Mouse (Mus musculus): ENCODE measurements around the gene Tor4a.

The Tor4a gene

DNA sequence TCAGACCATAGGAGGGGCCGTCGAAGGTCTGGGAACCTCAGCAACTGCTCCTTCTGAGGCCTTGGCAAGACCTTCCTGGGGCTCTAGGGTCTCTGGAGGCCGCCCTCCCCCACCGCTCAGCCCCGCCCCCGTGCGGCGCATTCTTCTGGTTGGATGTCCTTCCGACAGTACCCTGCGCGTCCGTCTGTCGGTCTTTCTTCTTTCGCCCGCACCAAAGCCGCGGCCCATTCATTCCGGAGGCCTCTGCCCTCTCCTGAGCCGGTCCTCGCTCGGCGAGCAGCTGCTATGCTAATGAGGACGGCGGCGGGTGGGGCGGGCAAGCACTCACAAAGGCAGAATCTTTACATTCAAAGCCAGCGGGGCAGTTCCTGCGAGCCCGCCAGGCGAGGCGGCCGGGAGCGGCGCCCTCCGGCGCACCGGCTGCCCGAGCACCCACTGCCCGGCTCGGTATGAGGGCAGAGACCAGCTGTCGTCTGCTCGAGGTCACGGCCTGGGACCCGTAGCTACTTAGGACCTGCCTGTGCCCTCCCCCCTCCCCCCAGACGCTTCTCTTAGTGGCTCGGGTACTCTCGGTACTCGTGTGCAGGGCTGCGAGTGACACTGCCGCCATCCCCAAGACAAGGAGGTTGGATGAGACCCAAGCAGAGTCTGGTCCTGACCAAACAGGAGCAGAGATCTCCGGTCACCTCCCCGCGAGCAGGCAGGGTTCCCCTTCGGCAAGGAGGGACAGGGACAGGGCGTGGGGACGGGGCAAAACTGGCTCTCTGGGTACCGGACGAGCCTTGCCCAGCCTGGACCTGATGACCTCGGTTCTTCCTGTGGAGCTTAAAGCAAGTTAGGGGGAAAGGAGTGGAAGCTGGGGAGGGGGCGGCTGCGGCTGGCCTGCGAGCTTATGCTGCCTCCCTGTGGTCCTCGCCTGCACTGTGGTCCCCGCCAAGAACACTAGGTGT is 10.8 kb downstream of the Tor4a start:
- DNase-seq: no peak

DNA sequence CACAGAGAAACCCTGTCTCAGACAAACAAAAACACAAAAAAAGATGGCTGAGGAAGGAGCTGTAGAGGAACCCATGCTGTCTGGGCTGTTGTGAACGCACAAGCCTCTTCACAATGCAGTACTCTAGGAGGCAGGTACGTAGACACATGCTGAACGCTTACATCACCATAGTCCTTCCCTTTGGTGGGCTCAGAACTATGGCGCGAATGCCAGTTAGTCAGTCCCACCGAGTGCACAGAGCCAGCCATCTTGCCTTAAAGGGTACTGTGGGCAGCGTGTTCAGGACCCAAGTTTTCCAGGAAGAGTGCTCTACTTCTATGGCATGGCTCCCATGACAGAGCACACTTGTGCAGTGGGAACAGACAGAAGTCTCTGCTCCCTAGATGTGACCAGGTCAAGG is 12.2 kb downstream of the Tor4a start:
- DNase-seq: no peak

DNA sequence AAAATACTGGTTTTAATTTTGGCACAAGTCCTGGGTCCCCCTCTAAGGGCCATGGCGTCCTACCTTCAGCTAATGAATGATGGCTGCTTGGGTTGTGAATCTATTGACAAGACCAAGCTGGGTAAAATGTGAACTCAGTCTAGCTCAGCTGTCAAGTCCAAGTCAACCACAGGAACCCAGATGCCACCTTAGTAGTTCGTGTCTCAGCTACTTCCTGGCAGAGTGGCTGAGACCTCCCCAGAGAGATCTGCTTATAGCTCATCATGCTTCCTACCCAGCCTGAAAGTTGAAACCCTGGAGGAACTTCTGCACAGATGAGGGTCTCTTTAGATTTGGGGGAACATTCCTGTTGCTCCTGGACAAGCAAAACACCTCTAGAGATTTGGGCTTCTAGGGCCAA is 13.3 kb downstream of the Tor4a start:
- DNase-seq: no peak

DNA sequence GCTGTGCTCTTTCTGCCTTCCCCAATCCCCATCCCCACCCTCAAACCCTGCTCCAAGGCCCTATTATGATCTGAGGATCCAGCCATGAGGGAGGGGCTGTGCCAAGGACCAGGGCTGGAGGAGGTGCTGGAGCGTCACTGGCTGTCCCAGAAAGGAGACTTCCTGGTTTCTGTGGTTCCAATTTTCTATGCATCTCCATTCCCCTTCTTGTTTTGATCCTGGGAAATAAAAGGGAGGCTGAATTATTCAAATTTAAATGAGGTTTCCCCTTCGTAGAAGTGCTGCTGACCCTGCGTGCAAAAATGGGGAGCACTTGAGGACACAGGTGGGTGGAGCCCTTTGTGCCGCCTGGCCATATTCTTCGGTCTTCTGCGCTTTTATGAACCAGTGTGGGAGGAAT is 14.0 kb downstream of the Tor4a start:
- no peak for DNase-seq

DNA sequence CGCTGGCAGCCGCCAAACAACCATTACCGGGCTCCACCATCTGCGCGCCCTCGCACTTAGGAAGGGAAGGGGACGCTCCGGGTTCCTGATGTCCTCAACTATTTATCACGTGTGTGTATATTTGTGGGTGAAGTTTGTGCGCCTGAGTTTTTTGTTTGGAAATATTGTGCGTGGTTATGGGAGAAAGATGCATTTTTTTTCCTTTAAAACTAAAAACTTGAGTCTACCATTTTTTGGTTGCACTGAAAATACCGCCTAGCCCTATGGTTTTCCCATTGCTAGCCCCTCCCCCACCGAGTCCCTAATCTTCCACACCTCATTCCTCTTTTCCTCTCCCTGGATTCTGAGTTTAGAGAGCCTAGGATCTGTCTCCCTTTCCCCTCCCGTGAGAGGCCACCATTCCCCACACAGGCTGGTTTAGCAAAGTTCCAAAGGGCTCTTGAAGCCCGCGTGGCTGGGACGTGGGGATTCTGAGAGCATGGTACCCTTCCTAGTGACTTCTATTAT is 14.7 kb downstream of the Tor4a start:
- no peak for DNase-seq

DNA sequence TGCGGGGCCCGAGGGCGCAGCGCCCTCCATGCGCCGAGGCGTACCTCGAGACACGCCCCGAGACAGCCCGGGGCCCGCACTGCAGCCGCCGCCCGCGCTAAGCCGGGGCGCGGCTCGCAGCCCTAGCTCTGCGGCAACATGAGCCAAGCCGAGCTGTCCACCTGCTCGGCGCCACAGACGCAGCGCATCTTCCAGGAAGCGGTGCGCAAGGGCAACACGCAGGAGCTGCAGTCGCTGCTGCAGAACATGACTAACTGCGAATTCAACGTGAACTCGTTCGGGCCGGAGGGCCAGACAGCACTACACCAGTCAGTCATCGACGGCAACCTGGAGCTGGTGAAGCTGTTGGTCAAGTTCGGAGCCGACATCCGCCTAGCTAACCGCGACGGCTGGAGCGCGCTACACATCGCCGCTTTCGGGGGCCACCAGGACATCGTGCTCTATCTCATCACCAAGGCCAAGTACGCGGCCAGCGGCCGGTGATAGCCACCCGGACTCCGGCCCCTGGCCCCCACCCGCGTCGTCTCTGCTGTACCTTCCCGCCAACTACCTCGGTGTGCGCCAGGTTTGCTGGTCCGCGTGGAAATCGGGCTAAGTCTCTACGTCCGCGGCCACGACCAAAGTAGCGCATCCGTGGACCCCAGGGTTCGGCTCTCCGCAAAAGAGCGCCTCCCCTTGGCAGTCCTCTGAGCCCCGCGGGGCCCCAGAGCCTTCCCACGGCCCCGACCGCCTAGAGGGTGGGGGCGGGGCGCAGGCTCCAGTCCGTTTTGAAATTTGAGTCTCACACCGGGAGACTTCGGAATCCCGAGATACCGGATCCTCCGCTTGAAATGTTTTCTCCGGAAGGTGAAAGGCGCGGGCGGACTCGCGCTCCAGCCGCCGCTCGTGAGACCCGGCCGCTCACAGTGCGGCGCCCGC is 15.5 kb downstream of the Tor4a start:
- no peak for DNase-seq

DNA sequence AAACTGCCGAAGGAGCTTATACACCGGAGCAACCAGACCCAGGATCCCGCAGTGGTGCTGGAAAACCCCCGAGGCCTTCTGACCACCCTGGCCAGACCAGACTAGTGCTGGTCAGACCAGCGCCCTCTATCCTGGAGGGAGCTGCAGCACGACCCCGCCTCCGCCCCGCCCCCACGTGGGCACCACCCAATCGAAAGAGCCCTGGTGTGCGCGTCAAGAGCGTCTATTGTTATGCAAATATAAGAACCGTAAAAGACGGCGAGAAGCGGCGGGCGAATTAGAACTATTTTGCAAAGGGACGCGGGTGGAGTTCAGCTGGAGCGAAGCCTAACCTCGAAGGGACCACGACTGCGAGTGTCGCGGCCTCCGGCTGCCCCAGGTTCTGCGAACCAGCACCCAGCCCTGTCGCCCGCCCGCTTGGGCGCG is 16.2 kb downstream of the Tor4a start, which contains the start of gene Nrarp:
Nrarp (plus strand) TSS at position 281 of the 426 bp plus-strand sequence.
- peak; percentile 90 for DNase-seq

DNA sequence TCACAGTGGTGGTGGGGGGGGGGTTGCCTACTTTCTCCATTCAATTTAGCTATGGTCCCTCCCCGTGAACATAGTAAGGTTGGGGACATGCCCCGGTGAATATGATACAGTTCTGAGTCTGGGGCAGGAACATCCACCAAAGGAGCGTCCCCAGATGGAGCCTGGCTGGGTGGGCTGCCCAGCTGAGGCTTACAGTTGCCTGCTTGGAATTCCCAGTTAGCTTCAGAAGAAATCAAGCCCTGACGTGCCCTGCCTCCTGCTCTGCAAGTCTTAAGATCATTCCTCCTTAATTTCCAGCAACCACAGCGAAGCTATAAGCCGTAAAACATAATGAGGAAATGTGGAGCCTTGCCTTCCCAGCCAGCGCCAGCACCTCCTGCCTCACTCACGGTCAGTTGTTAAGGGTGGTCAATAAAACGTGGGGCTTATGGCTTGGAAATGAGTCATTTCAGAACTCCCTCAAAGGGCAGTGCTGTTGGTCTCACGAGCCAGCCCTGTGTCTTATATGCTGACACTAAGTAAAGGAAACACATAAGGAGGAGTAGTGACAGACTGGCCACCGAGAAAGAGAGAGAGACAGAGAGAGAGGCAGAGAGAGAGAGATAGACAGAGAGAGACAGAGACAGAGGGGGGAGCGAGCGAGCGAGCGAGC is 17.0 kb downstream of the Tor4a start:
- no peak for DNase-seq

DNA sequence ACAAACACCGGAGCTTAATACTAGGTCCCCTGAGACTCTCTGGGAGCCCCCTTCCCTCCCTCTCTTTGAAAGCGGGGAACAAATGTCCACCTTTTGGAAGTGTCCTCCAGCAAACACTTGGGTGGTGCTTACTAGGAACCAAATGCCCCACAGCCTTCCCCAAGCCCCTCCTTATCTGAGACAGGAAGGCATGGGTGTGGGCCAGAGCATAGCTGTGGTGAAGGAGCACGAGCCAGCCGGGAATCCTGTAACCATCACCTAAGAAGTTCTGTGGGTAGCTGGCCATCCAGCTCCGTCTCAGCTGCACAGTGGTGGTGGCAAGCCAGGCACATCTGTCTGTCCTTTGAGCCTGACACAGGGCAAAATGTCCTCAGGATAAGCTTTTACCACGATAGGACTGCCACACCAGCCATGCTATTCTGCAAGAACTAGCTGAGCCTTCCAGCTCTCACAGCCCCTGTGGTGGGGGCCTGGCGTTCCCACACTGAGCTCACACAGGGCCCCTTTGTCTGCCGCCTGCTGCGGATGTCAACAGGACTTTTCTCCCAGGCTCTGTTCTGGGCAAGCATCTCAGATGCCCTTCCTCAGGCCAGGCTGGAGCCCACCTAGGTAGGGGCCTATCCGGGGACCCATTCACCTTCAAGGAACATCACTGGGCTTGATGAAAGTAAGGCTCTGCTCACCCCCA is 18.3 kb downstream of the Tor4a start:
- no peak for DNase-seq

DNA sequence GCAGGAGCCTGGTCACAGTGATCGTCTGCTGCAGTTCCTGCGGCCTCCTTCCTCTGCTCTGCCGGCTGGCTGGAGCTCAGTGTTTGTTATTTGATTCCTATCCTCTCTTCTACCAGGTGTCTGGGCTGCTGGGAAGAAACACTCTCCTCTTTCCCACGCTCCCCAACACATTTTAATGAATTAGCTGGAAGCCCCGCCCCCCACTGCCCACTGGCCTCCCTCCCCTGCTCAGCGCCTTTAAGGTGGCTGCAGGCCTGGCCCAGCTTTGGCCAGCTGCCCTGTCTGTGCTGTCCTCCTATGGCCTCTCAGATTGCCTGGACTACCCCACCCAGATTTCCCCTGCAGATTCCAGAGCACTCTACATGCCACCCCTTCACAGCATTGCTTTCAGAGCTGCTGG is 19.0 kb downstream of the Tor4a start:
- DNase-seq: no peak

DNA sequence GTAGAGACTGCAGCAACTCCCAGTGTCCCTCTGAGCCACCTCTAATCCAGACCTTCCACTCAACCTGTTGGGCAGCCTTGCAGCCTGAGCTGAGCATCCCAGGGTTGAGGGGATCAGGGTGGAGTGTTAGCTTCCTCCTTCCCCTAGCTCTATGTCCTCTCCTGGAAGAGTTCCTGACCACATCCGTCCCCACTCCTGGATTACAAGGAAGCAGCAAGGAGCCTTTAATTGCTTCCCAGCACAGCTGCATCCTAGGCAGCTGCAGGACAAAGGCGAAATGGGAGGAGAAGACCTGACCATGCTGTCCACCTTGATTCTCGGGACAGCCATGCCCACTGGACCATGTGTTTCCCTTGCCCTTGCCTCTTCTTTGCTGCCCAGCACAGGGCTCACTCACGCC is 19.6 kb downstream of the Tor4a start:
- no peak for DNase-seq

DNA sequence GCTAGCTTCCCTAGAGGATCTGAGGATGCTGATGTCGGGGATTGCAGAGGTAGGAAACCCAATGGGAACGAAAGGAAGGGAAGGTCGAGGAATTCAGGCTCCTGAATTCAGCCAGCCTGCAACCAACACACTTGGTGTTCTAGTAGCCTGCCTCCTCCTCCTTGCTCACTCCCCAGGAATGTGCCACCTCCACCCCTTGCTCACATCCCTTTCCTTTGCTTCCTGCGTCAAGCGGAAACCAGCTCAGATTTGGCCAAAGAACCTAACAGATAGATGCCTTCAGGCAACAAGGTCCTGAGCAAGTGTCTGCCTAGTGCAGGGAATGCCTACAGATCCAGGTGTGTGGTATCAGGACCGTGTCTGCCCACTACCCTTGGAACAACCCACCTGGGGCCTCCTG is 20.1 kb downstream of the Tor4a start:
- DNase-seq: no peak

DNA sequence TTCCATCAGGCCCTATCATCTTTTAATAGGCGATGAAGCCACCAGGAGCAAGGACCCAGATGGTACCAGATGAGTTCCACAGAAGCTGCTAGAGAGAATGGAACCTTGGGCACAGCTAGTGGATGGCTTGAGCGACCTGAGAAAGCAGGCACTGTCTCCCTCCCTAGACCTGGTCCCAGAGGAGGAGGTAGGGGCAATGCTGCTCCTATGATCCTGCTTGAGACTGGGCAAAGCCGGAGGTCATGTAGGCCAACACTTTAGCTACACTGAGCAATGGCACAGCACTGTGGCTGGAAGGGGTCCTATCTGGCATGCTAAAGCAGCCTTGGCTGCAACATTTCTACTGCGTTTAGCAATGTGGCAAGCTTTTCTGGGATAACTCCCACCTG is 21.0 kb downstream of the Tor4a start:
- no peak for DNase-seq

DNA sequence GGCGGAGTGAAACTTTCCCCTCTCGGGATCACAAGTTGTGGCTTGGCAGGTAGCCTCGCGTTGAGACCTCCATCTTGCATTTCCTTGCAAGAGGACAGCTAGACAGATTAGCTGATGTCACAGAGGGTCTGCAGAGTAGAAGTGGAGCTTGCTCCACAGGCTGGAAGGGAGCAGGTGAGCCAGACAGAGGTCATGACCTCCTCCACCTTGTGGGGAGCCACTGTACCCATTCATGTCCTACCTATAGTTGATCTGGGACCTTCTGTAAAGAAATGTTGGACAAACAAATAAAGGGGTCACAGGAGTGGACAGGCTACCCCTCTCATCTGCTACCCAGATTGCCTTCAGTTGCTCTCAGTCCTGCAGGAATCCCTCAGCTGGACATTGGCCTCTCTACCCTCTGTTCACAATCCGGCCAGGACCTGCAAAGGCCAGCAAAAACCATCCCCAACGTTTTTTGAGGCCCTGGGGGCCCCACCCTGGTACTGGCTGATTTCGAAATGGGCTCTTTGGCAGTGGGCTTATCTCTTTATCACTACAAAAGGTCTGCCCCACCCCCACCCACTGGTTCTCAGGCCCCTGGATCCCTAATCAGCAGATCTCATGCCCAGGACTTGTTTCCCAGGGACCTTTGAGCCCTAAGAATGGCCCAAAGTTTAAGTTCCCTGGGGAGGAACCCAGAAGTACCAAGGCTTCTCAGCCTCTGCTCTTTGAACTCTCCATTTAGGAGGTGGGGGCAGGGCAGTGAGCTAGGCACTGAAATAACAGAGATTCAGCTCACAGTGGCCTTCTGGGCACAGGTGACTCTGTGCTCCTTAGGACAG is 21.6 kb downstream of the Tor4a start:
- no peak for DNase-seq

DNA sequence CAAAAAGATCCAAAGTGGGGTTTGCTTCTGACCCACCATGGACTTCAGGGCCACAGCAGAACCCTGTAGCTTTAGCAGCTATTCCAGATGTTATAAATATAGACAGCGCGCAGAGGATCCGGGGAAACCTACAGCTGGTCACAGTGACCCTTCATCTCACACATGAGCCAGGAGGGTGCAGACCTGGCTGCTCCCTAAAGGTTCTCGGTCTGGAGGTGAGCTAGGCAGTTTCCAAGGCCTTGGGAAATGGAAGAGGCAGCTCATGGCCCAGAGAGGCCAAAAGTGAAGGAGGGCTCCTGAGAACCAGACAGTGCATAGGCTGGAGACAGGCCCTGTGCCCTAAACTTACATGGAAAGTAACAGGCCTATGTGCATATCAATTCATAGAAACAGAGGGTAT is 22.9 kb downstream of the Tor4a start:
- no peak for DNase-seq

DNA sequence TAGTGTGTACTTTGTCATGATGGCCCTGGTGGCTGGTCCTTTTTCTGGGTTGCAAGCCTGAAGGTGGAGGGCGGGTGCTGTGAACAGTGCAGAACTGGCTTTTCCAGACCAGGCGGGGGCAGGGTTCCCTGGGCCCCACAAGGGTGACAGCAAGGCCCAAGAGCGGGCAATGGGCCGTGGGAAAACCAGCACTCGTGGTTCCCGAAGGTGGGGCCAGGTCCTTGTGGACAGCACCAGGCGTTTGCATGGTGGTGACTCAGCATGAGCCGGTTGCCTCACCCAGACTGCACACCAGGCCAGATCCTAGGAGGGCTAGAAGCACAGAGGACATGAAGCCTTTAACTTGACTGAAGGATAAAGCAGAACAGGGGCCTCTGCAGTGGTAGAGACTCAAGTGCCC is 24.1 kb downstream of the Tor4a start:
- DNase-seq: no peak

DNA sequence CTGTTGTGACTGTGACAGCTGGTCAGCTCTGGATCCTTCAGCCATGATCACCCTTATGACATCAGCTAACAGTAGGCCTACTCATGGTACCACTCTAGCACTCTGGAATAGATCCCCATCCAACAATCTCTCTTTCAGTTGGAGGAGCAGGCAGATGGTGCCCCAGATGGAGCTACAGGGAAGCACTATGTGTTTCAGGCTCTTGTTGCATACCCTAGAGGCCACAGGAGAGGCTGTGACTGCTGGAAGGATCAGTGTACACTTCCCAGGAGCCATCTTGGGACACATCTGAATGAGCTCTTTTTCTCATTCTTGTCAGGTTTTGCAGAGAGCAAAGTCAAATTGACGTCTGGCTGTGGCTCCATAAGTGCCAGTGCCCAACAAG is 24.9 kb downstream of the Tor4a start:
- no peak for DNase-seq

DNA sequence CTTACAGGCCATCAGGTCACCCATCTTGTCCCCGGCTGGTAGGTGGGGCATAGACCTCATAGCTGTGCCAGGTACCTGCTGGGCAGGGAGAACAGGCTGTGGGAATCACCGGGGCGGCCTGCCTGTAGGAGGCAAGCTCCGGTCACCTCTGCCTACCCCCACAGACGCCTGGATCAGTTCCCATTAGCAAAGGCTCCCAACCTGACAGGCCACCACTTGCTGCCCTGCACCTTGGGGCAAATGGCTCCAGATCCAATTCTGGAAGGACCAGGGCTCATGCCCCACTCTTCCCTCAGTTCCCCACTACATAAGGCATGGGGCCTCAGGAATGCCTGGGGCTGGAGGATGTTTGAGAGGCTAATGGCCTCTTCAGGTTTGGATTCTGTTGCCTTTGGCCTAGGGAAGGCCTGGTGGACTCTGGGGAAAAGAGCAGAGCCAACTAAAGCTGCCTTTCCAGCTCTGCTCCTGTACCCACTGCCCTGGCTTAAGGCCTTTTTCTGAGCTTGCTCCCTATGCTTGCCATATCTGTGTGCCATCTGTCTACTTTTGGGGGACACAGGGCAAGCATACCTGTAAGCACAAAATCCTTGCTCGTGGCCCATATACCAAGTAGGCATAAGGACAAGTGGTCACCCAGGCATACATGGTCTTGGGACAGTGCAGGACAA is 25.5 kb downstream of the Tor4a start:
- no peak for DNase-seq

DNA sequence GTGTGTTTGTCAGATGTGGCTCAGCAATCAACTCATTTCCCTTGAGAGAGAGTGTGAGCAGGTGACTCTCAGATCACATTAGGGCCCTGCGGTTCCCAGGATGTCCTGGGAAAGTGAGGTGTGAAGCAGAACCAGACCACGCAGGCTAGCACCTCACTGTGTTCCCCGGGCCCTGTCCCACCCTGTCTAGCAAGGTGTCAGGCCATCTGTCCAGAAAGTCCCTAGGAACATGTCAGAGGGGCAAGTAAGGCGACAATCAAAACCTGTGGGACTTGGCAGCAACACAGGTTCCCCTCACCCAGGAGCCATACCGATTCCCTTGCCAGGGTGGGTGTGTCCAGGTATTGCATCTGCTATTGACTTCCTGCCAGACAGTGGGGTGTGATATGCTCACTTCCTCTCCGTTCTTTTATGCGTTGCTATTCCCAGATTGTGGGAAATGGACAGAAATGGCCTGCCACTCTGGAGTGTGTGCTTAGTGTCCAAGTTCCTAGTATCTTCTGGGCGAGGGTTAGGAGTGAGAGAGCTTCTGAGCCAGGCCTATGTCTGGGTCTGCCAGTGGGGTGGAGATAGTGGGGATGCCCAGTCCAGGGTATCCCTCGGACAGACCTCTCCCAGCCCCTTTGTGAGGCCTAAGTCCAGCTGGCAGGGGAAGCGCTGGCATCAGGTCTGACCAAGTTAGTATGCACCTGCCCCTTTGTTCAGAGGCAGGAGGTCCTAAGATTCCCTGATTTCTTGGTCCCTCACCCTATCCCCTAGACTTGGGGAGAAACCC is 26.2 kb downstream of the Tor4a start:
- no peak for DNase-seq

DNA sequence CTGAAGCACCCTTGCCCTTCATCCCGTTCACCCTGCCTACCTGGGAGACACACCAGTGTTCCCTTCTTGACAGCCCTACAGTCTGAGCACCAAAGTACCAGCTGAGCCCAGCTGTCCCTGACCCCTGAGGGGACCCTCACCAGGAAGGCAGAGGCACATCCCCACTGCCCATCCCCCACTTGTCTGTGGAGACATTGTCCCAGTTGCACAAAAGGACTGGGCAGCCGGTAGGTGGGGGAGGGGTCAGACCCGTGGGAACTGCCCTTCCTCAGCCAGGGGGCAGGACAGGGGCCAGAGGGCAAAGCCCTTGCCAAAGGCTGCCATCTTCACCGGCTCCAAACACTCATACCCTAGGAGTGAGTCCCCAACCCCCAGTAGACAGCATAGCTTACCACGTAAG is 26.9 kb downstream of the Tor4a start:
- DNase-seq: no peak

Measured in cerebellum, adult 9-11 months (tissue).